Mouse (Mus musculus) left cerebral cortex, adult 18-20 months (tissue): ENCODE data around the gene Zswim8. TPM values are rescaled to one million over a fixed set of nuclear protein-coding genes. Genes with fewer than 3 reads are reported as not detected.
A peak's percentile ranks its signal among the peaks of the same experiment; 100 is the strongest.
"Not testable (repeated sequence)": the region's sequence is repeated elsewhere in the genome, so short reads cannot be mapped to it uniquely, and the experiment has no call there.

ENCODE experiments used
- DNase-seq, 2 experiments: peaks; one replicate each; pipeline ENCODE4 v3.0.0; 2021 to 2022; ENCODE audit warnings: low spot score in 2 of 2, mixed read lengths in 1 of 2
- total RNA-seq, 2 experiments: library from RNA; stranded (reverse); gene quantifications; 2 replicates each; pipeline ENCODE4 v1.2.3; 2021

Zswim8 gene
- total RNA-seq, 2 experiments from 2014 or later = 151 to 155 TPM

DNA sequence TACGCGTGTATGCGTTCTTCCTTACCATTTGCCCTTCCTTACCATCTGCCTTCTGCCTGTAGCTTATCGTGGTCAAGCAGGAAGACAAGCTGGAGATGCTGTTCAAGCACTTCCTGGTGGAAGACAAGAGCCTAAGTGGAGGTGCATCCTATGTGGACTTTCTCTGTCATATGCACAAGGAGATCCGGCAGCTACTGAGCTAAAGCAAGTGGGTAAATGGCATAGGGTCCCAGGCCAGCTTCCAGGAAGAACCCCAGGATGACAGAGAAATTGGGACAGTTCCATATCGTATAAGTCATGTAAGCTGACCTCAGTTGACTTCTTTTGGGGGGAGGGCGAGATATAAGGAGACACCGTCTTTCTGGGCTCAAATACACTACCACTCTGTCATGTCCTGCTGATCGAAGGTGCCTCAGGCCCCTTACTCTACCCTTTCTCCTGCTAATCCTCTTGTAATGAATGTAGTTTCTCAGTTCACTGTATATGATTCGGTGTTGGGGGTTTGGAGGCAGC lies 13.7 kb upstream of the Zswim8 start:
- DNase-seq = no peak

DNA sequence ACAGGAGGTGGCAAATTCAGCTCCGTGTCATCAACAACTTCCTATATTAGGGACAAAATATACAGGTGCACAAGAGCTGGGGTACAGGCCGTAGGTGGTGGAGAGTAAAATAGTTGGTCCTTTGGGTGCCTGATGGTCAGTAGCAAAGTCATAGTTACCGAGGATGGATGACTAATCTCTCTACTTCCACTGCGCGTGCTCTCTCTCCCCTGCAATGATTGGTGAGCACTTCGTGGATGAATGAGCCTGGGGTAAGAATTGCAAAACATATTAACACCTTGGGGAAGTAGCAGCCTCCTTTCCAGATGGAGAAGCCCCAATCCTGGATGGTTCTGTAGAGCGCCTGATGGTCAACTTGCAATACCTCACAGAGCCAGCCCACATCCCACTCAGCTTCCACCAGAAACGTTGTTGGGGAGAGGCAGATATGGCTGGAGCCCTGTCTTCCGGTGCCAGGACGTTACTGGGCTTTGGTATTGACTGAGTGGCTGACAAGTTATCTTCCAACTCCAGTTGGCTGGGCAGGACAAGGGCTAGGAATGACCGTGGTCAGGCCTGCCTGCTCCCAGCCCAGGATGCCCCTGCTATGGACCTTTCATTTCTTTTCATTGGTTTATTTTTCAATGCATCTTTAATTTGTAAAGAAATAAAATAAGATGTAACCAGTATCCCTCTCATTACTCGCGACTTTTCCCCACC lies 13.0 kb upstream of the Zswim8 start:
- peak in 1 of 2 experiments; percentile 16 for DNase-seq

DNA sequence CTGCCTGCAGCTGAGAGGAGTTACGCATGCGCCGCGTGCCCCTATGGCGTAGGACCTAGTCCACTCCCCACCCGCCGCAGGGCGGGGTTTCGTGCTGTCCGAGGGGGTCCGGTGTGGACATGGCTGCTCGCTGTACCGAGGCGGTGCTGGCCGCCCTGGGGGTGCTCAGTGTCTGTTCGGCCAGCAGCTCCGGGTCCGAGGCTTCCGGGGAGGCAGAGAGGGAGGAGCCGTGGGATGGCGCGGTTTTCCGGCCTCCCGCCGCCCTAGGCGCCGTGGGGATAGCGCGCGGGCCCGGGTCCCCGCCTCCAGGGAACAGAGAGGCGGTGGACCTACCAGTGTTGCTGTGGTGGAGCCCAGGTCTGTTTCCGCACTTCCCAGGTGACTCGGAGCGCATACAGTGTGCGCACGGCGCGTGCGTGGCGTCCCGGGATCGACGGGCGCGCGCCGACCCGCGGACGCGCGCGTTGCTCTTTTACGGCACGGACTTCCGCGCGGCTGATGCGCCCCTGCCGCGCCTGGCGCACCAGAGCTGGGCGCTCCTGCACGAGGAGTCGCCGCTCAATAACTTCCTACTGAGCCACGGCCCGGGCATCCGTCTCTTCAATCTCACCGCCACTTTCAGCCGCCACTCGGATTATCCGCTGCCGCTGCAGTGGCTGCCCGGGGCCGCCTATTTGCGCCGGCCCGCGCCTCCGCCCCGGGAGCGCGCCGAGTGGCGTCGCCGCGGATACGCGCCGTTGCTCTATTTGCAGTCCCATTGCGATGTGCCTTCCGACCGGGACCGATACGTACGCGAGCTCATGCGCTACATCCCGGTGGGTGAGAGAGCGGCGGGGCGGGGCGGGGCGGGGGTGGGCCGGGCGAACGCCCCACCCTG lies 12.2 kb upstream of the Zswim8 start, which contains the start of gene Fut11:
Fut11 (plus strand) TSS at position 85 of the 877 bp plus-strand sequence.
- DNase-seq = peak; percentile 78 to 86

DNA sequence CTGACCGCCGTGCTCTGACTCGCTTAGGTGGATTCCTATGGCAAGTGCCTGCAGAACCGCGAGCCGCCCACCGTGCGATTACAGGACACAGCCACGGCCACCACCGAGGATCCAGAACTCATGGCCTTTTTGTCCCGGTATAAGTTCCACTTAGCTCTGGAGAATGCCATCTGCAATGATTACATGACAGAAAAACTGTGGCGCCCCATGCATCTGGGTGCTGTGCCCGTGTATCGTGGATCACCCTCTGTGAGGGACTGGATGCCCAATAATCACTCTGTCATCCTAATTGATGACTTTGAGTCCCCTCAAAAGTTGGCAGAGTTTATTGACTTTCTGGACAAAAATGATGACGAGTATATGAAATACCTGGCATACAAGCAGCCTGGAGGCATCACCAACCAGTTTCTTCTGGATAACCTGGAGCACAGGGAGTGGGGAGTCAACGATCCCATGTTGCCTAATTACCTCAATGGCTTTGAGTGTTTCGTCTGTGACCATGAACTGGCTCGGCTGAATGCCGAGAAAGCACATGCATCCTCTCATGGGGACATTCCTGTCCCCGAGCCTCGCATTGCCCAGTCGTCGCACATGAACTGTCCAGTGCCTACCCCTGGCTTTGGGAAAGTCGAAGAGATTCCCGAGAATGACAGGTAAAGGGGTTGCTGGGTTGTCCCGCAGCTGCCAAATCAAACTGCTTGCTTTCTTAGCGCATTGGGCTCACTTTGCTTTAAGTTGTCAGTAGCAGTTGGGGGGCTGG lies 11.4 kb upstream of the Zswim8 start:
- DNase-seq = no peak

GRCm38 (mm10) chr14:20696986-20697385 lies 10.4 kb upstream of the Zswim8 start:
- peak; percentile 49 to 57 for DNase-seq

GRCm38 (mm10) chr14:20698515-20698914 lies 8.8 kb upstream of the Zswim8 start:
- no peak for DNase-seq

- DNase-seq = no peak
Observed at GRCm38 (mm10) chr14:20700362-20700761, 7.0 kb upstream of the Zswim8 start.

GRCm38 (mm10) chr14:20701554-20701953 lies 5.8 kb upstream of the Zswim8 start:
- no peak for DNase-seq

- no peak for DNase-seq
Observed at GRCm38 (mm10) chr14:20702096-20702740, 5.1 kb upstream of the Zswim8 start.

DNA sequence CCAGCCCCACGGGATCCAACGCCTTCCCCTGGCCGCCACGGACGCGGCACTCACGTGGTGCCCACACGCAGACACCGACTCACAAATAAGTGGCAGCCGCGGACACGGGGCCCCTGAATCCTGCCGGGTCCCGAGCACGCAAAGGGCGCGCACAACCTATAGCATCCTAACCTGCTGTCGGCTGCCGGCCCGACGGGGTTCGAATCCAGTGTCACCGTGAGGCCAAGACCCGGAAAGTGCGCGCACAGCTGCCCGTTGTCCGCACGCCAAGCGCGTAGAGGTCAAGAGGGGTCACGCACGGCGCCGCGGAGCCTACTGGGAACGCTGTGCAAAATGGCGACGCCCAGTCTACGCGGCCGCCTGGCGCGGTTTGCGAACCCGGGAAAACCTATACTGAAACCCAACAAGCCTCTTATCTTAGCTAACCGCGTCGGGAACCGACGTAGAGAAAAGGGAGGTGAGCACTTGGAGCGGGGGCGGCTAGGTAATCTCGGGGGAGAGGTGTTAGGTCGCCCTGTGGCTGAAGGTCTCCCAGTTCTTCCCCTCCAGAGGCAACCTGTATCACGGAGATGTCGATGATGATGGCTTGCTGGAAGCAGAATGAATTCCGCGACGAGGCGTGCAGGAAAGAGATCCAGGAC lies 4.5 kb upstream of the Zswim8 start, which contains the start of gene Chchd1:
Chchd1 (plus strand) TSS at position 266 of the 641 bp plus-strand sequence.
- DNase-seq = peak; percentile 90 to 91

DNA sequence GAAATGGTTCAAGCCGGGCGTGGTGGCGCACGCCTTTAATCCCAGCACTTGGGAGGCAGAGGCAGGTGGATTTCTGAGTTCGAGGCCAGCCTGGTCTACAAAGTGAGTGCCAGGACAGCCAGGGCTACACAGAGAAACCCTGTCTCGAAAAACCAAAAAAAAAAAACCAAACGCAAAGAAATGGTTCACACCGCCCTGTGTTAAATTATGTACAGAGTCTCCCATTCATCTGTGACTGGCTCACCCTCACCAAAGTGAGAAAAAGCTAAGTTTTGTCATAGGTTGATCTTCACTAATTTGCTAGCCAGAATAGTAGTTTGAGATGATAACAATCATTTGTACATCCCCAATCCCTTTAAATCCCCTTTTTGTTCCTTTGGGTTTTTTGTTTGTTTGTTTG lies 3.9 kb upstream of the Zswim8 start:
- not testable (repeated sequence) for DNase-seq

DNA sequence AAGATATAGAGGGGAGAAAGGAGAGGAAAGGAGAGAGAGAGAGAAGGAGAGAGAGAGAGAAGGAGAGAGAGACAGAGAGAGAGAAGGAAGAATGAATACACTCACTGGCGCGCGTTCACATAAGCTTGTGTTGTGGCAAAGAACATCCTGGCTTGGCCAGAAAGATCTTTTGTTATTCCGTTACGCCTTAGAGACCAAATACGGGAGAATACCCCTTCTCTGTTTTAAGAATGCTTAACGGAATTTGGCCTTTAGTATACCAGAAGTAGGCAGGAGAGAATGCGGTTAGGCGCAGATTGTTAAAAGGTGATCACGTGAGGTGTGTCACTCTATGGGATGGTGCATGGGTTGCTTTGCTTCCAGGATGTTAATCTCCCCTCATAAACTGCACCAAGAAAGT lies 887 bp downstream of the Zswim8 start:
- DNase-seq = no peak

DNA sequence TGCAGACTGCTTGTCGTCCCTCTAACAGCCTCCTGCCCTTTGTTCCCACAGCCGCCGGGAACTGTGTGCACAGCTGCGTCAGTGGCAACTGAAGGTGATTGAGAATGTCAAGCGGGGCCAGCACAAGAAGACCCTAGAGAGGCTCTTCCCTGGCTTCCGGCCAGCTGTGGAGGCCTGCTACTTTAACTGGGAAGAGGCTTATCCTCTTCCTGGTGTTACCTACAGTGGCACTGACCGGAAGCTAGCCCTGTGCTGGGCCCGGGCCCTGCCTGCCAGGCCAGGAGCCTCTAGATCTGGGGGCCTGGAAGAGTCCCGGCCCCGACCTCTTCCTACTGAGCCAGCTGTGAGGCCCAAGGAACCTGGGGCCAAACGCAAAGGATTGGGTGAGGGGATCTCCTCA lies 6.5 kb downstream of the Zswim8 start:
- DNase-seq = no peak

DNA sequence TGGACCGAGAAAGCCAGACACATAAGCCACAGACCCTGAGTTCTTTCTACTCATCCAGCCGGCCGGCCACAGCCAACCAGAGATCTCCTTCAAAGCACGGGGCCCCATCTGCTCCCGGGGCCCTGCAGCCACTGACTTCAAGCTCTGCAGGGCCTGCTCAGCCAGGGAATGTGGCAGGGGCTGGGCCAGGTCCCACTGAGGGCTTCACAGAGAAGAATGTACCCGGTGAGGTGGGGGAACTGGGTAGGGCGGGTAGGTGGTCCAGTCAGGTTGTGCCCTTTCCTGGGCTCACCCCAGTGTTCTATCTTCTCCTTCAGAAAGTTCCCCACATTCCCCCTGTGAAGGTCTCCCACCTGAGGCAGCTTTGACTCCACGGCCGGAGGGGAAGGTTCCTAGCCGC lies 11.1 kb downstream of the Zswim8 start:
- DNase-seq = no peak

DNA sequence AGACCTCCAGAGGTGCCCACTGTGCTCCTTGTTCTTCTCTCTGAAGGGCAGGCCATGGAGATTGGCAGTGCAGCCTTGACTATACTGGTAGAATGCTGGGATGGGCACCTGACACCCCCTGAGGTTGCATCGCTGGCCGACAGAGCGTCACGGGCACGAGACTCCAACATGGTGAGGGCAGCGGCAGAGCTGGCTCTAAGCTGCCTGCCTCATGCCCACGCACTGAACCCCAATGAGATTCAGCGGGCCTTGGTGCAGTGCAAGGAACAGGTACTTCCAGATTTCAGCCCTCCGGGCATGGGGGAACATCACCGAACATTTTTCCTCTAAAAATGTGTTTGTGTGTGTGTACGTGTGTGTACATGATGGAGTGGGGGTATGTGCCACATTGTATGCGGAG lies 12.4 kb downstream of the Zswim8 start:
- no peak for DNase-seq

DNA sequence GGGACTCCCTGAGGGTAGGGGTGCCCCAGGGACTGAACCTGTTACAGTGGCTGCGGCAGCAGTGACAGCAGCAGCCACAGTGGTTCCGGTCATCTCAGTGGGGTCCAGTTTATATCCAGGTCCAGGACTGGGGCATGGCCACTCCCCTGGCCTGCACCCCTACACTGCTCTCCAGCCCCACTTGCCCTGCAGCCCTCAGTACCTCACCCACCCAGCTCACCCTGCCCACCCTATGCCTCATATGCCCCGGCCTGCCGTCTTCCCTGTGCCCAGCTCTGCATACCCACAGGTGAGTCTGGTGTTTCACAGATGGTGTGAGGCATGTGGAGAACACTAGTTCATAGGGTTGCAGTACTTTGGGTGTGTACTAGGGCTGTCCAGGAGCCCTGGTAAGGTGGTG lies 14.0 kb downstream of the Zswim8 start:
- no peak for DNase-seq

- DNase-seq = no peak
Observed at GRCm38 (mm10) chr14:20723006-20723405, 15.7 kb downstream of the Zswim8 start.

GRCm38 (mm10) chr14:20724043-20724442 lies 16.7 kb downstream of the Zswim8 start:
- peak; percentile 76 to 79 for DNase-seq

GRCm38 (mm10) chr14:20725660-20726339 lies 18.4 kb downstream of the Zswim8 start:
- no peak for DNase-seq

- DNase-seq = no peak
Observed at GRCm38 (mm10) chr14:20729871-20730270, 22.5 kb downstream of the Zswim8 start.
